Mouse (Mus musculus) left cerebral cortex, adult 8-10 months (tissue): Measurements from ENCODE around the gene Ankrd66. TPM values are rescaled to one million over a fixed set of nuclear protein-coding genes. Genes with fewer than 3 reads are reported as not detected.

Source experiments
- total RNA-seq, 4 experiments: library from RNA; stranded (reverse); gene quantifications; 2 replicates each; pipeline ENCODE4 v1.2.4; 2022

Ankrd66 gene
- total RNA-seq, 4 experiments from 2014 or later: 0.39 TPM; not detected in 3

Other genes with a start within 250 kb of the Ankrd66 start
- 10 to 100 TPM; 31.6 to 43.9 (median 36.7) TPM for gene Adgrf5, start 183.2 kb downstream of the Ankrd66 start, total RNA-seq
- not detected for gene Mep1a, start 40.8 kb downstream of the Ankrd66 start, total RNA-seq
- gene Pla2g7, start 24.5 kb upstream of the Ankrd66 start, total RNA-seq: 100 to 1,000 TPM in 1 of 4 experiments, 10 to 100 TPM in 3; 83.8 to 107 (median 92.0) TPM
- 1 to 10 TPM in 1 of 4 experiments, under 1 TPM in 3; 0.42 to 1.2 (median 0.51) TPM for gene Tdrd6, start 86.7 kb upstream of the Ankrd66 start, total RNA-seq
- gene Slc25a27, start 123.6 kb upstream of the Ankrd66 start, total RNA-seq: 10 to 100 TPM; 37.9 to 43.8 (median 39.7) TPM
- 1 to 10 TPM; 1.8 to 3.3 (median 2.5) TPM for gene Cyp39a1, start 123.8 kb upstream of the Ankrd66 start, total RNA-seq